Mouse (Mus musculus): Measurements from ENCODE around the gene Cmtm3. TPM values are rescaled to one million over a fixed set of nuclear protein-coding genes. Genes with fewer than 3 reads are reported as not detected.
"Not testable (repeated sequence)": the region's sequence is repeated elsewhere in the genome, so short reads cannot be mapped to it uniquely, and the experiment has no call there.

Gene Cmtm3
- 10 to 100 TPM; 17.4 to 22.8 TPM for polyA plus RNA-seq (2017; shearing (Covaris generic))

DNA sequence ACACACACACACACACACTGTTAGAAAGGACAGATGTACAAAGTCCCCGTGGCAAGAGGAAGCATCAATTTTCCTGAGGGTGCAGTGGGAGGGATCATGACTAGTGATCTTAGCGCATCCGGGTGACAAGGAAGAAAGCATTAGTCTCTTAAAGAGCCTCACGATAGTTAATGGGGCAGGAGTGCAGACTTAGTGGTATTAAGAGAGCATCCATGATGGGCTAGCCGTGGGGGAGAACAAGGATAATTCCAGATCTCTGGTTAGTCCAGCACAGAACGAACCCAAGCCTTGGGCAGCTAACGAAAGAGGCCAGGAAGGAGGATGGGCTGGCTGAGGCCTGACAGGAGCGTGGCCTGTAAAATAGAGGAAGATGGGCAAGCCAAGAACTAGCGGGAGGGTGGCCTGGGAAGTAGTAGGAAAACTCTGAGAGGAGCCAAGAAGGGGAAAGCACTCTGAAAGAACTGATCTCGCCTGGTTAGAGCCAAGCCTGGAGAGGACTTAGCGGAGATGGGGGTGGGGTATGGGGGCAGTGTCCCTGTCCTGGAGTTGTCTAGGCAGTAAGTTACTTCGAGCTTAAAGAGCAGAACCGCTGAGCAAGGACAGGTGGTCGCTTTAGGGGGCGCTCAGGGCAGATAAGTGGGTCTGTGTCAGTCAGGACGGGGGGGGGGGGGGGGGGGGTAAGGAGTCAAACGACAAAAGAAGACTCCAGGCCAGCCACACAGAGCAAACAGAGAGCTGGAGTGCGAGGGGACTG lies at the start of gene Cmtm3:
Cmtm3 (plus strand) TSS at position 182 of the 754 bp plus-strand sequence.
- no peak for ATAC-seq

GRCm38 (mm10) chr8:104293081-104293480 lies 46.1 kb upstream of the Cmtm3 start, which contains the start of gene Cmtm2a:
TSS of gene Cmtm2a (minus strand) at chr8:104293181.
- ATAC-seq = not testable (repeated sequence)

GRCm38 (mm10) chr8:104294396-104294795 lies 44.8 kb upstream of the Cmtm3 start:
- no peak for ATAC-seq

GRCm38 (mm10) chr8:104301577-104301976 lies 37.6 kb upstream of the Cmtm3 start:
- ATAC-seq = not testable (repeated sequence)

DNA sequence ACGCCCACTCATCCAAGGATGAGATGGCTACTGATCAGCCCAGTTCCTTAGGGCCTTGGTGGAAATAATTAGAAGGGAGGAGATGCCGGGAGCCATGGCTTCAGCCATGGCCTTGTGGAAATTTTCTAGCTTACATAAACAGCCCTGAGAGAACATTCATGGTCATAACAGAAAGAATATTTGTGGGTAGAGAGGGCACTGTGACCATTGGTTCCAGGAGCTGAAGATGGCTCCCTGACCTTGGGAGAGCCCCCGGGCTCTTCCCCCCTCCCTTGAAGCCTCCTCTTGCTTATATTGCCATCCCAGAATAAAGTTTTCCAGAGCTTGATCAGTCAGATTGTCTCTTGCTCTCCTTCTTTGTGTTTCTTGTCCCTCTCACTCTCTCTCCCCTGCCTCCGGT lies 36.7 kb upstream of the Cmtm3 start:
- not testable (repeated sequence) for ATAC-seq

GRCm38 (mm10) chr8:104304962-104305361 lies 34.2 kb upstream of the Cmtm3 start:
- ATAC-seq = no peak

DNA sequence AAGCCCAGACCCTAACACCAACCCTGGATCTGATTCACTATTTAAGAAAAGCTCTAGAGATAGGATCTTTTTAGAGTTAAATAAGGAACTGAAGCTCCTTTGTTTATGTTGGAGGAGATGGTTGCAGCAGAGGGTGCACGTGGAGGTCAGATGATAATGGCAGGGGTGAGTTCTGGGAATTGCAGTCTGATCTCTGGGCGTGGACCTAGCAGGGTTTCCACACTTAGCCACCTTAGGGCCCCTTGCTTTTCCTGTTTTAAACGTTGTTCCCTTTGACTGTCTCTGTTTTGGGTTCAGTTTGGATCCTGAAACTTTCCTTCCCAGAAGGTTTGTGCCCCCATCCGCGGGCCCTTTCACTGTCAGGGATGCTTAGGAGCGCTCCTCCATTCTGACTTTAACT lies 30.9 kb upstream of the Cmtm3 start:
- not testable (repeated sequence) for ATAC-seq

DNA sequence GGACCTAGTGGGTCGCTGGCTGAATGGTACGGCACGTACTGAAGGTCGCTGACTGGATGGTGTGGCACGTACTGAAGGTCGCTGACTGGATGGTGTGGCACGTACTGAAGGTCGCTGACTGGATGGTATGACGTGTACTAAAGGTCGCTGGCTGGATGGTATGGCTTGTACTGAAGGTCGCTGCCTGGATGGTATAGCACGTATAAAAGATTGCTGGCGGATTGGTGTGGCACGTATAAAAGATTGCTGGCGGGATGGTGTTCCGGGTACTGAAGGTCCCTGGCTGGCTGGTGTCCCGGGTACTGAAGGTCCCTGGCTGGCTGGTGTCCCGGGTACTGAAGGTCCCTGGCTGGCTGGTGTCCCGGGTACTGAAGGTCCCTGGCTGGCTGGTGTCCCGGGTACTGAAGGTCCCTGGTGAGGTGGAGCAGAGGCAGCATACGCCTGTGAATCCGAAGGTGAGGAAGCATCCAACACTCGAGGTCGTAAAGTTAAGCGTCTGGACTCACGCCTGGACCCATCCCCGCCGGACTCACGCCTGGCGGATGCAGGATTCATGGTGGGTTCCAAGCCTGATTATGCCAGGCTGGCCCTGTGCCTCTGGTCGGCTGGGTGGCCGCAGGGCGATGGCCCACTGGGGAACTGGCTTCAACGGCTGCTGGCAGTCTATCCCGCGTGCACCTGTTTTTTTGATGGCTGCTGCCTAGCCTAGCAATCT lies 29.6 kb upstream of the Cmtm3 start, which contains the start of the genes Gm45711 and Cmtm1:
Gm45711 (minus strand) TSS at position 641 of the 715 bp plus-strand sequence.
Cmtm1 (minus strand) TSS at position 705 of the 715 bp plus-strand sequence.
- ATAC-seq = not testable (repeated sequence)

DNA sequence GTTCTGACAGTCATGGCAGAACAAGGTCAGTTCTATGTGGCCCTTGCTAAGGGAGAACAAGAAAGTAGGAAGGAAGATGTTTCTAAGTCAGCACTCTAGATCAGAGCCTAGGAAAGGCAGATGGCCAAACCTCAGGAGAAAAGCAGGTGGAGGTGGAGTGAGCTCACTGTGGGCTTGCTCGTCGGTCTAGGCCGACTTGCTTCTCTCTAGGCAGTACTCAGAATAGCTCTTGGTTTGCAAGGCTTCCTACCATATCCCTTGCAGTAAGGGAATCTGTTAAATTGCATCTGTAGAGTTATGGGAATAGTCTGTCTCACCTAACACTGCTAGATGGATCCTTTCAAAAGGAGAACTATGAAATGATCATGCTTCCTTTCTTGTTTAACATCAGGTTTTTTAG lies 27.2 kb upstream of the Cmtm3 start:
- not testable (repeated sequence) for ATAC-seq

GRCm38 (mm10) chr8:104313311-104313710 lies 25.9 kb upstream of the Cmtm3 start:
- no peak for ATAC-seq

- ATAC-seq = not testable (repeated sequence)
These were observed 17.9 kb upstream of the Cmtm3 start, which contains the start of gene Gm11020 for GRCm38 (mm10) chr8:104321267-104321666. TSS of gene Gm11020 (plus strand) at chr8:104321567.

DNA sequence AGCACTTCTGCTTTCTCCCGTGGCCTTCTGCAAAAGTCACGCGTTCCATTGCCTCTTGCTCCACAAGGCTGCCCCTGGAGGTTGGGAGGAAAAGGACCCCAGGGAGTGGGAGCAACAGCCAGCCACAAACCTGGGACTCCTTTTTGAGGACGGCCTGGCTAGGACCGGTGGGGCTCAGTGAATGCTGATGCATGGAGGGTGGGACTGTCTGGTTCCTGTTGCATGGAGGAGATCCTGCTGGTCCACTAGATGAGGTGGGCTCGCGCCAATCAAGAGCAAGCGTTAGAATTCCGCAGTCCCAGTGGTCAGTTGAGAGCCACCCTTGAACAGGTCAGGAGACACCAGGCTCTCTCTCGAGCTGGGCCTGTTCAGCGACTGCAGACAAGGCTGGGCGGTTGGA lies 17.3 kb upstream of the Cmtm3 start, which contains the start of gene Cmtm2b:
Cmtm2b (plus strand) TSS at position 301 of the 400 bp plus-strand sequence.
- not testable (repeated sequence) for ATAC-seq

GRCm38 (mm10) chr8:104332665-104333631 lies 6.3 kb upstream of the Cmtm3 start:
- ATAC-seq = no peak

DNA sequence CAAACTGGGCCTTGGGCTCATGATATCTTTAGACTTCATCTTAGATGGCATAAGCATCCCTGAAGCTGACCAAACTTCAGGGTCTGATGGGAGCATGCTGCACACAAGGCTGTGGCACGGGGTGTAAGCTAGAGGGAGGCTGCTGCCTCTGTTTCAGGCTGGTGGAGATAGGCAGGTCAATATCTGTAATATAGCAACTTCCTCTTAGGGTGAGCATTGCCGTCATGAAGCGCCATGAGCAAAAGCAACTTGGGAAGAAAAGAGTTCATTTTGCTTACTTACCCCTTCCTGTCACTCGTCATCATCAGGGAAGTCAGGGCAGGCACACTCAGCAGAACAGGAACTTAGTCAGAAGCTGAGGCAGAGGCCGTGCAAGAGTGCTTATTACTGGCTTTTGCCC lies 5.4 kb upstream of the Cmtm3 start:
- ATAC-seq = no peak

DNA sequence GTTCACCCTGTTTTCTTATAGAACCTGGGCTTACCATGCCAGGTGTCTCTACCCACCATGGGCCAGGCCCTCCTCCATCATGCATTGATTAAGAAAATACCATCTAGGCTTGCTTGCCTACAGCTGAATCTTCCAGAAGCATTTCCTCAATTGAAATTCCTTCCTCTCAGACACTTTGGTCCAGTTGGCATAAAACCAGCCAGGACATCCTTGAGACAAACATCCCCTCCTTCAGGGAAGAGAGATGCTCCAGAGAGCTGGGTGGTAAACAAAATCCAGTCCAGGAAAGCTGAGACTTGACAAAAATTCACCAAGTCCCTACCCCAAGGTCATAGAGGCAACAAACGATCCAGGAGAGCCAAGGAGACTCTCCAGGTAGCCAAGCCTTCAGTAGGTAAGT lies 5.0 kb upstream of the Cmtm3 start:
- no peak for ATAC-seq

DNA sequence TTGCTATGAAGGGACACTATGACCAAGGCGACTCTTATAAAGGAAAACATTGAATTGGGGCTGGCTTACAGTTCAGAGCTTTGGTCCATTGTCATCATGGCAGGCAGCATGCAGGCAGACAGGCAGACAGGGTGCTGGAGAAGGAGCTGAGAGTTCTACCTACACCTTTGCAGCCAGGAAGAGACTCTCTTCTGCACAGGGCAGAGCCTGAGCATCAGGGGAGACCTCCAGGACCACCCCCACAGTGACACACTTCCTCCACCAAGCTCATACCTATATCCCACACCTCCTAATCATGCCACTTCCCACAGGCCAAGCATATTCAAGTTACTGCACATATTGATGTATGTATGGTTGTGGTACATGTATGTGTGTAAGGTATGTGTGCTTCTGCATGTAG lies 2.4 kb upstream of the Cmtm3 start:
- ATAC-seq = no peak

GRCm38 (mm10) chr8:104337890-104338289 lies 1.3 kb upstream of the Cmtm3 start:
- peak; percentile 25 for ATAC-seq

- no peak for ATAC-seq
These were observed 698 bp downstream of the Cmtm3 start for GRCm38 (mm10) chr8:104339983-104340232.

- peak; percentile 83 for ATAC-seq
These were observed 1.3 kb downstream of the Cmtm3 start for GRCm38 (mm10) chr8:104340233-104341105.

DNA sequence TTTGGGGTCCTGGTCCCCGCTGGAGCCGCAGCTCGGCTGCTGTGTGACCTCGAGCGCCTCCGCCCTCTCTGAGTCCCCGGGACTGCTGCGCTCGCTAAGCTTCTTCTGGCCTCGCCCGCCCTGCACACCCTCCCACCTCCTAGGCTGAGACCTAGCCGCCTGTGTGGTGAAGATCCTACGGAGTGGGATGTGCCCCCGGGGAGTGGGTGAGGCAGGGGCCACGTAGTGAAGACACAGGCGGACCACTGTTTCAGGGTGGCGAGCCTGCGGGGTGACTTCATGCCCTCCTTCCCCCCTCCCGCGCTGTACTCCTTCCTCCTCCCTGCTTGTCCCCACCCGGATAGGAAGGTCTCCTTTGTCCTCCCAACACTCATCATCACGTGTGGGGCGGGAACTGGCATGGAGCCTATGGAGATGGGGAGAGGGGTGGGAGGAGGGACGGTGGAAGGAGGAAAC lies 1.9 kb downstream of the Cmtm3 start:
- ATAC-seq = peak; percentile 13

- ATAC-seq = no peak
These were observed 2.5 kb downstream of the Cmtm3 start for GRCm38 (mm10) chr8:104341678-104342077.
